Mouse (Mus musculus) MEL (cell line): Measurements from ENCODE around the gene Dnajc27. TPM values are rescaled to one million over a fixed set of nuclear protein-coding genes. Genes with fewer than 3 reads are reported as not detected.

Experiments used
- DNase-seq: peaks from one replicate; pipeline ENCODE4 v3.0.0; 2011; ENCODE audit warnings: low read depth, low spot score
- H3K27ac ChIP-seq: 2 replicates; pipeline ENCODE4 v1.5.1; 2012; ENCODE audit warnings: low read depth, mild to moderate bottlenecking, control low read depth, low read length, moderate library complexity; ENCODE audit not compliant: control insufficient read depth
- H3K27me3 ChIP-seq, 2 experiments: fragments of 150-350 bp in 1 of 2; sonication (generic) in 1 of 2; 2 replicates each; pipeline ENCODE4 v1.6.1; 2012; ENCODE audit warnings: low read length in 2 of 2, mild to moderate bottlenecking in 2 of 2, improper control_type of control experiment in 1 of 2, moderate library complexity in 1 of 2; ENCODE audit not compliant: insufficient read depth in 2 of 2, control insufficient read depth in 1 of 2
- H3K36me3 ChIP-seq, 2 experiments: 2 replicates each; pipeline ENCODE4 v1.6.1; 2012 to 2014; ENCODE audit warnings: low read length in 2 of 2, improper control_type of control experiment in 1 of 2, inconsistent platforms in 1 of 2, mild to moderate bottlenecking in 1 of 2; ENCODE audit not compliant: insufficient read depth in 2 of 2, control insufficient read depth in 1 of 2
- H3K4me1 ChIP-seq, 2 experiments: fragments of 150-350 bp in 1 of 2; sonication (generic) in 1 of 2; 2 replicates each; pipeline ENCODE4 v1.6.1; 2012; ENCODE audit warnings: low read length in 2 of 2, improper control_type of control experiment in 1 of 2, mild to moderate bottlenecking in 1 of 2; ENCODE audit not compliant: insufficient read depth in 2 of 2, control insufficient read depth in 1 of 2
- H3K4me3 ChIP-seq, 2 experiments: fragments of 150-350 bp in 1 of 2; sonication (generic) in 1 of 2; 2 replicates each; pipeline ENCODE4 v1.5.1; 2012; ENCODE audit warnings: low read depth in 2 of 2, low read length in 2 of 2, mild to moderate bottlenecking in 2 of 2, moderate library complexity in 2 of 2, control low read depth in 1 of 2, improper control_type of control experiment in 1 of 2; ENCODE audit not compliant: control insufficient read depth in 1 of 2, insufficient read depth in 1 of 2
- H3K79me2 ChIP-seq: 2 replicates; pipeline ENCODE4 v1.6.1; 2012; ENCODE audit warnings: mild to moderate bottlenecking, low read length, moderate library complexity; ENCODE audit not compliant: control insufficient read depth, poor library complexity, insufficient read depth
- H3K9ac ChIP-seq: 2 replicates; pipeline ENCODE4 v1.6.1; 2012; ENCODE audit warnings: low read depth, mild to moderate bottlenecking, control low read depth, low read length, moderate library complexity; ENCODE audit not compliant: control insufficient read depth, poor library complexity, severe bottlenecking
- H3K9me3 ChIP-seq: fragments of 150-350 bp; sonication (generic); replicated peaks from 2 replicates; pipeline ENCODE4 v1.6.1; 2012; ENCODE audit warnings: mild to moderate bottlenecking, low read length, improper control_type of control experiment, moderate library complexity; ENCODE audit not compliant: insufficient read depth
- BHLHE40 ChIP-seq: IDR thresholded peaks from 2 replicates; pipeline ENCODE4 v1.6.1; 2012; ENCODE audit warnings: low read depth, mild to moderate bottlenecking, inconsistent platforms, low read length, improper control_type of control experiment, borderline replicate concordance
- CHD2 ChIP-seq: IDR thresholded peaks from 2 replicates; pipeline ENCODE4 v1.6.1; 2011; ENCODE audit warnings: low read length, improper control_type of control experiment
- CTCF ChIP-seq, 3 experiments: IDR thresholded peaks in 2 of 3; conservative IDR thresholded peaks in 1 of 3; 2 replicates each; pipeline ENCODE4 v1.5.1; 2011 to 2012; ENCODE audit warnings: low read length in 3 of 3, low read depth in 2 of 3, mild to moderate bottlenecking in 2 of 3, improper control_type of control experiment in 1 of 3, inconsistent platforms in 1 of 3, mixed read lengths in 1 of 3, moderate library complexity in 1 of 3; ENCODE audit not compliant: control insufficient read depth in 1 of 3, insufficient read depth in 1 of 3, poor library complexity in 1 of 3, severe bottlenecking in 1 of 3
- E2F4 ChIP-seq: IDR thresholded peaks from 2 replicates; pipeline ENCODE4 v1.6.1; 2011; ENCODE audit warnings: low read depth, low read length, improper control_type of control experiment, borderline replicate concordance
- ELF1 ChIP-seq: IDR thresholded peaks from 2 replicates; pipeline ENCODE4 v1.6.1; 2014; ENCODE audit warnings: low read depth, mild to moderate bottlenecking, inconsistent platforms, low read length, improper control_type of control experiment, moderate library complexity
- EP300 ChIP-seq, 2 experiments: IDR thresholded peaks; 2 replicates each; pipeline ENCODE4 v1.6.1; 2011; ENCODE audit warnings: improper control_type of control experiment in 2 of 2, low read length in 2 of 2, low read depth in 1 of 2, mild to moderate bottlenecking in 1 of 2
- GABPA ChIP-seq: IDR thresholded peaks from 2 replicates; pipeline ENCODE4 v1.6.1; 2012; ENCODE audit warnings: low read depth, mild to moderate bottlenecking, inconsistent platforms, low read length, improper control_type of control experiment, moderate library complexity
- JUND ChIP-seq: IDR thresholded peaks from 2 replicates; pipeline ENCODE4 v1.6.1; 2011; ENCODE audit warnings: low read depth, mild to moderate bottlenecking, improper control_type of control experiment, low read length
- MAX ChIP-seq: IDR thresholded peaks from 2 replicates; pipeline ENCODE4 v1.6.1; 2011; ENCODE audit warnings: low read length, improper control_type of control experiment
- MYB ChIP-seq: IDR thresholded peaks from 2 replicates; pipeline ENCODE4 v1.6.1; 2011; ENCODE audit warnings: mild to moderate bottlenecking, low read depth, low read length, improper control_type of control experiment
- MYC ChIP-seq: IDR thresholded peaks from 2 replicates; pipeline ENCODE4 v1.6.1; 2011; ENCODE audit warnings: low read depth, mild to moderate bottlenecking, low read length, improper control_type of control experiment, moderate library complexity
- NELFE ChIP-seq: IDR thresholded peaks from 2 replicates; pipeline ENCODE4 v1.6.1; 2011; ENCODE audit warnings: low read depth, low read length, improper control_type of control experiment
- NRF1 ChIP-seq: IDR thresholded peaks from 2 replicates; pipeline ENCODE4 v1.6.1; 2014; ENCODE audit warnings: low read depth, mild to moderate bottlenecking, inconsistent platforms, low read length, improper control_type of control experiment, moderate library complexity; ENCODE audit not compliant: poor library complexity, insufficient read depth, severe bottlenecking
- POLR2AphosphoS5 ChIP-seq: IDR thresholded peaks from 2 replicates; pipeline ENCODE4 v1.6.1; 2012; ENCODE audit warnings: low read depth, borderline replicate concordance, mild to moderate bottlenecking, inconsistent platforms, low read length, moderate library complexity, mixed read lengths
- SIN3A ChIP-seq: IDR thresholded peaks from 2 replicates; pipeline ENCODE4 v1.6.1; 2012; ENCODE audit warnings: low read length, improper control_type of control experiment, inconsistent platforms
- SMC3 ChIP-seq: IDR thresholded peaks from 2 replicates; pipeline ENCODE4 v1.6.1; 2011; ENCODE audit warnings: low read depth, low read length, improper control_type of control experiment
- TAL1 ChIP-seq: IDR thresholded peaks from 2 replicates; pipeline ENCODE4 v1.6.1; 2012; ENCODE audit warnings: mild to moderate bottlenecking, inconsistent platforms, low read length, moderate library complexity, mixed read lengths
- TCF12 ChIP-seq: IDR thresholded peaks from 2 replicates; pipeline ENCODE4 v1.6.1; 2014; ENCODE audit warnings: low read depth, mild to moderate bottlenecking, inconsistent platforms, low read length, improper control_type of control experiment, moderate library complexity
- USF2 ChIP-seq, 2 experiments: IDR thresholded peaks; 2 replicates each; pipeline ENCODE4 v1.6.1; 2011 to 2012; ENCODE audit warnings: improper control_type of control experiment in 2 of 2, low read length in 2 of 2, borderline replicate concordance in 1 of 2, inconsistent platforms in 1 of 2, low read depth in 1 of 2, mild to moderate bottlenecking in 1 of 2; ENCODE audit not compliant: insufficient read depth in 1 of 2
- ZC3H11A ChIP-seq: IDR thresholded peaks from 2 replicates; pipeline ENCODE4 v1.6.1; 2012; ENCODE audit warnings: low read depth, mild to moderate bottlenecking, inconsistent platforms, low read length, improper control_type of control experiment
- ZKSCAN1 ChIP-seq: IDR thresholded peaks from 2 replicates; pipeline ENCODE4 v1.6.1; 2012; ENCODE audit warnings: low read depth, mild to moderate bottlenecking, inconsistent platforms, low read length, improper control_type of control experiment, moderate library complexity
- ZMIZ1 ChIP-seq: IDR thresholded peaks from 2 replicates; pipeline ENCODE4 v1.6.1; 2012; ENCODE audit warnings: low read depth, mild to moderate bottlenecking, inconsistent platforms, low read length, improper control_type of control experiment, moderate library complexity
- ZNF384 ChIP-seq: IDR thresholded peaks from 2 replicates; pipeline ENCODE4 v1.6.1; 2012; ENCODE audit warnings: low read depth, mild to moderate bottlenecking, inconsistent platforms, low read length, improper control_type of control experiment
- polyA plus RNA-seq, 2 experiments: library from polyadenylated mRNA; stranded (reverse) in 1 of 2; unstranded in 1 of 2; fragments of >175 nt in 1 of 2; fragments of >200 nt in 1 of 2; gene quantifications; 2 replicates each; pipeline versions ENCODE4 v1.2.1 to v1.2.4; 2012; ENCODE audit warnings: low replicate concordance in 2 of 2, low read depth in 1 of 2; ENCODE audit not compliant: insufficient read length in 2 of 2, insufficient read depth in 1 of 2, missing spikeins in 1 of 2
- total RNA-seq: library from RNA; depleted of rRNA; stranded (reverse); fragments of 300-350 nt; gene quantifications from 2 replicates; pipeline ENCODE4 v1.2.3, GENCODE M21; 2012

Gene Dnajc27
- total and polyA plus RNA-seq, 3 experiments, result 7.9 to 9.7 TPM; not detected in 1

DNA sequence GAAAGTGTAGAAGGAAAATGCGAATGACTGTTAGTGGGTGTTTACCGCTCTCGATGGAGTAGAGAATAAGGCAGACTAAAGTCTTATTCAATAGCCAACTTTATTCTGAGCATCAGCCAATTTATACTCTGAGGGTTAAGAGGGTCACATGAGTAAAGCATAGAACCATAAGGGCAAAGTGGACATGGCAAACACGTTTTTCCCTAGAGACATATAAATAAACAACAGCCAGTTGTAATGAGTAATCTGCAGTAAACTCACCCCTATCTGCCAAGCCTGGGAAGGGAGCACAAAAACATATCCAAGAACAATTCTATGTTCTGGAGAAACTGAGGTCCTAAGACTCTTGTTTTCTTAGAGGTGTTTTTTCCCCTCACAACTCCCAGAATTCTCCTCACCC, 13.8 kb upstream of the Dnajc27 start:
- DNase-seq, result no peak
- peaks cover 0 to 24% of the 10 kb centered on the region in 2 experiments; a peak in 2 of 4 replicates for H3K4me1 ChIP-seq
- H3K27me3 ChIP-seq, result no peaks in the 10 kb centered on the region
- no peaks in the 10 kb centered on the region for H3K9me3 ChIP-seq
- no peak overlapping the region for H3K4me3 ChIP-seq
- peaks cover 0 to 14% of the 10 kb centered on the region in 2 experiments; a peak in 2 of 4 replicates for H3K36me3 ChIP-seq
- H3K9ac ChIP-seq, result no peak overlapping the region
- no peaks in the 10 kb centered on the region for H3K79me2 ChIP-seq
- TF ChIP-seq E2F4 (no peak), ZKSCAN1 (no peak), JUND (no peak), TCF12 (no peak), GABPA (no peak), BHLHE40 (no peak), CTCF (IDR thresholded peaks at IDR 0.05 in 2 of 3, conservative IDR thresholded peaks at IDR 0.05 in 1 of 3; ENCODE audit: control insufficient read depth in 1 of 3, insufficient read depth in 1 of 3, low read depth in 2 of 3, low read length in 3 of 3, poor library complexity in 1 of 3, severe bottlenecking in 1 of 3) (no peak), POLR2AphosphoS5 (no peak), SMC3 (no peak), ZNF384 (no peak), TAL1 (no peak), MYB (no peak), USF2 (IDR thresholded peaks at IDR 0.05; ENCODE audit: borderline replicate concordance in 1 of 2, insufficient read depth in 1 of 2, low read depth in 1 of 2, low read length in 2 of 2) (no peak), EP300 (IDR thresholded peaks at IDR 0.05; ENCODE audit: low read depth in 1 of 2, low read length in 2 of 2) (no peak), ZMIZ1 (no peak), MAX (no peak), MYC (no peak), CHD2 (no peak), ZC3H11A (no peak)
- H3K27ac ChIP-seq, result no peak overlapping the region

GRCm38 (mm10) chr12:4071671-4072070, 10.7 kb upstream of the Dnajc27 start:
- H3K36me3 ChIP-seq, result peaks cover 0 to 11% of the 10 kb centered on the region in 2 experiments; a peak in 2 of 4 replicates
- H3K27ac ChIP-seq, result no peak overlapping the region
- no peak overlapping the region for H3K4me3 ChIP-seq
- H3K79me2 ChIP-seq, result no peaks in the 10 kb centered on the region
- no peak overlapping the region for H3K9ac ChIP-seq
- no peak for TF ChIP-seq NELFE
- no peak for TF ChIP-seq NRF1
- TF ChIP-seq SMC3, result no peak
- TF ChIP-seq E2F4, result no peak
- no peak for TF ChIP-seq ZC3H11A
- TF ChIP-seq ELF1, result no peak
- TF ChIP-seq CTCF (IDR thresholded peaks at IDR 0.05 in 2 of 3, conservative IDR thresholded peaks at IDR 0.05 in 1 of 3; ENCODE audit: control insufficient read depth in 1 of 3, insufficient read depth in 1 of 3, low read depth in 2 of 3, low read length in 3 of 3, poor library complexity in 1 of 3, severe bottlenecking in 1 of 3), result no peak
- TF ChIP-seq SIN3A, result no peak
- TF ChIP-seq, all 39 proteins: peak for 0
- no peaks in the 10 kb centered on the region for H3K9me3 ChIP-seq
- no peaks in the 10 kb centered on the region for H3K27me3 ChIP-seq
- H3K4me1 ChIP-seq, result peaks cover 0 to 12% of the 10 kb centered on the region in 2 experiments; a peak in 3 of 4 replicates
- DNase-seq, result no peak
